Mouse (Mus musculus) ES-E14 (cell line): ENCODE results near the gene Rbm7. TPM values are rescaled to one million over a fixed set of nuclear protein-coding genes. Genes with fewer than 3 reads are reported as not detected.

Experiments
- DNase-seq: peaks from one replicate; pipeline ENCODE4 v3.0.0-alpha.2; 2013; ENCODE audit warnings: low read depth, low spot score
- H3K27ac ChIP-seq: 2 replicates; pipeline ENCODE4 v1.5.1; 2012; ENCODE audit warnings: low read depth, mild to moderate bottlenecking, low read length, moderate library complexity, mixed read lengths; ENCODE audit not compliant: poor library complexity, insufficient read depth, severe bottlenecking
- H3K36me3 ChIP-seq: 2 replicates; pipeline ENCODE4 v1.6.1; 2012; ENCODE audit warnings: mild to moderate bottlenecking, low read length, moderate library complexity, mixed read lengths; ENCODE audit not compliant: control insufficient read depth, poor library complexity, insufficient read depth, severe bottlenecking
- H3K4me1 ChIP-seq, 2 experiments: fragments of 150-350 bp in 1 of 2; sonication (generic) in 1 of 2; 2 replicates each; pipeline ENCODE4 v1.6.1; 2012; ENCODE audit warnings: low read length in 2 of 2, mild to moderate bottlenecking in 1 of 2, mixed read lengths in 1 of 2; ENCODE audit not compliant: control insufficient read depth in 2 of 2, insufficient read depth in 2 of 2, poor library complexity in 1 of 2
- H3K4me3 ChIP-seq, 2 experiments: fragments of 150-350 bp in 1 of 2; sonication (generic) in 1 of 2; 2 replicates each; pipeline ENCODE4 v1.5.1; 2012; ENCODE audit warnings: low read length in 2 of 2, low read depth in 1 of 2, mild to moderate bottlenecking in 1 of 2, mixed read lengths in 1 of 2; ENCODE audit not compliant: insufficient read depth in 1 of 2, poor library complexity in 1 of 2, severe bottlenecking in 1 of 2
- H3K9ac ChIP-seq: 2 replicates; pipeline ENCODE4 v1.6.1; 2012; ENCODE audit warnings: low read depth, mild to moderate bottlenecking, low read length, mixed read lengths; ENCODE audit not compliant: poor library complexity, insufficient read depth, severe bottlenecking
- H3K9me3 ChIP-seq: fragments of 150-350 bp; sonication (generic); 2 replicates; pipeline ENCODE4 v1.6.1; 2012; ENCODE audit warnings: low read depth, mild to moderate bottlenecking, low read length; ENCODE audit not compliant: control insufficient read depth, insufficient read depth
- CHD2 ChIP-seq: IDR thresholded peaks from 2 replicates; pipeline ENCODE4 v1.6.1; 2014; ENCODE audit warnings: mild to moderate bottlenecking, low read depth, low read length, inconsistent platforms
- HCFC1 ChIP-seq: IDR thresholded peaks from 2 replicates; pipeline ENCODE4 v1.6.1; 2012; ENCODE audit warnings: low read length, inconsistent platforms, borderline replicate concordance; ENCODE audit not compliant: insufficient read depth
- MAFK ChIP-seq: IDR thresholded peaks from 2 replicates; pipeline ENCODE4 v1.6.1; 2014; ENCODE audit warnings: mild to moderate bottlenecking, low read depth, low read length, inconsistent platforms; ENCODE audit not compliant: insufficient read depth
- ZC3H11A ChIP-seq: IDR thresholded peaks from 2 replicates; pipeline ENCODE4 v1.6.1; 2012; ENCODE audit warnings: low read depth, mild to moderate bottlenecking, inconsistent platforms, low read length, borderline replicate concordance
- ZNF384 ChIP-seq: IDR thresholded peaks from 2 replicates; pipeline ENCODE4 v1.6.1; 2012; ENCODE audit warnings: low read depth, low read length, inconsistent platforms
- in situ Hi-C, 2 experiments: fragments of 600-800 bp; cut with MboI; formaldehyde crosslinking; loops; one replicate each; pipeline ENCODE4 v1.15.1; 2025; ENCODE audit warnings: low sequenced_read_pairs in 2 of 2, inconsistent platforms in 1 of 2; ENCODE audit not compliant: unreplicated experiment in 2 of 2
- total RNA-seq: library from RNA; depleted of rRNA; stranded (reverse); fragments of 300-350 nt; gene quantifications from 2 replicates; pipeline ENCODE4 v1.2.3, GENCODE M21; 2012

The Rbm7 gene
- total RNA-seq, 1 experiment: 40.0 TPM

DNA sequence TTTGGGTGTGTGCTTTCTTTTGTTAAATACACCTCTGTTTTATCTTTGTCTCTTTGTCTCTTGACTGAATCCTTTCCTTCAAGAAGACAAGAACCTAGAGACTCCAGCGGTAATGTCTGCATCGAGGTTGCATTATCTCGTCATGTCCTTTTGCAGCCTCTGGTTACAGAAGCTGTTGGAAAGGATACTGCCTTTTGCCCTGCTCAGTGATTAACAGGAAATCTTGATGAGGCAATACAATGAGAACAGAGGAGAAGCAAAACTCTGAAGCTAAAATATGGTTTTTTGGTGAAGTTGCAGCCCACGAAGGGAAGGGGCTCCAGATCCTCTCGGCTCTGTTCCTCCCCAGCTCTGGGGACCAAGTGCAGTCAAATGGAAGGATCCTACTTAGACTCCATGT is 15.0 kb upstream of the Rbm7 start:
- H3K4me1 ChIP-seq: no peaks in the 10 kb centered on the region
- no peak for DNase-seq
- H3K9ac ChIP-seq: no peak overlapping the region
- H3K36me3 ChIP-seq: no peaks in the 10 kb centered on the region
- H3K27ac ChIP-seq: no peak overlapping the region
- H3K9me3 ChIP-seq: no peaks in the 10 kb centered on the region
- TF ChIP-seq ZC3H11A (no peak), HCFC1 (no peak), CHD2 (no peak), ZNF384 (no peak), MAFK (no peak)
- in situ Hi-C loops: no loop called here
- no peak overlapping the region for H3K4me3 ChIP-seq

DNA sequence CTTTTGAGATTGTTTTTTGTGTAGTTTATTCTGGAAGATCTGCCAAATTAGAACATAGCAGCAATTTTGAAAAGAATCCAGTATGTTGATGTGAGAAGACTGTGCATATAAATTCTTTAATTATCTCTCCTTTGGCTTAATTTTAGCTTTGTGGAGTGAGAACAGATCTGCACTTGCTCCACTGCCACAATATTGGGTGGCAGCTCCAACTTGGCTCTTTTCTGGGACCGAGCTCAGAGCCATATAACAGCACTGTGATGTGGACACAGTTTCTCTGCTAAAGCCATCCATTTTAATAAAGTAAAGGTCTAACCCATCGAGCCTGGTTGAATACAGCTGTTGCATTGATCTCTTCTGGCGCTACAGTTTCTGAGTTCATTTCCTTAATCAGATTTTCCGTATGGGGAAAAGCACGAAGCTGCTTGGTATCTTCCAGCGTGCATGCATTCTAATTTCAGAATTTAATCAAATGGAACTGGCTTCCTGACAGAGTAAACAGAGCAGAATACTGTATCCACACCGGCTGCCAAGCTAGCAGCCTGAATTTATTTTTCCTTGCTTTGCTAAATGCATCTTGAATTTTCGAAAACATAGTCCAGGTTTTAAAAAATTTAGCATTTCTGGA is 9.8 kb upstream of the Rbm7 start:
- H3K4me1 ChIP-seq: no peaks in the 10 kb centered on the region
- TF ChIP-seq MAFK: no peak
- TF ChIP-seq ZC3H11A: no peak
- TF ChIP-seq ZNF384: no peak
- TF ChIP-seq HCFC1: no peak
- TF ChIP-seq CHD2: no peak
- in situ Hi-C loops: no loop called here
- no peak overlapping the region for H3K4me3 ChIP-seq
- no peaks in the 10 kb centered on the region for H3K36me3 ChIP-seq
- no peak overlapping the region for H3K27ac ChIP-seq
- H3K9me3 ChIP-seq: no peaks in the 10 kb centered on the region
- no peak overlapping the region for H3K9ac ChIP-seq
- DNase-seq: no peak

DNA sequence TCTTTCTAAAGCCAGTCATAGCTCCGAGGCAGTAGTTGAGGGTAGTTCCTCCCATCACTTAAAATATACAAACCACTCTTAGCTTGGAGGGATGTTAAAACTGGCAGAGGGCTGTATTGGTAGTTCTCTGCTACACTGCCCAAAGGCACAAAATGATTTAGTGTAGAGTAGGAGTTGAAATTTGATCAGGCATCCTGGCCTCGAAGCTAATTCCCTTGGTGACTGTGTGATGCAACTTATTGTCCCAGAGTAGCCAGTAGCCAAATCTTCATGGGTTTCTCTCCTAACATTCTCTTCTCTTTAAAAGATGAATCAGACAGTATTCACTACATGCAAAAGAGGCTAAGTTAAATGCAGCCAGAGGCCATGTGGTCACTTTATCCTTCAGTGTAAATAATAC is 7.9 kb upstream of the Rbm7 start:
- Histone ChIP-seq H3K9me3 (no peaks in the 10 kb centered on the region), H3K4me1 (no peaks in the 10 kb centered on the region), H3K4me3 (no peak overlapping the region), H3K36me3 (no peaks in the 10 kb centered on the region), H3K9ac (no peak overlapping the region), H3K27ac (no peak overlapping the region)
- in situ Hi-C loops: no loop called here
- no peak for DNase-seq
- TF ChIP-seq HCFC1: no peak

DNA sequence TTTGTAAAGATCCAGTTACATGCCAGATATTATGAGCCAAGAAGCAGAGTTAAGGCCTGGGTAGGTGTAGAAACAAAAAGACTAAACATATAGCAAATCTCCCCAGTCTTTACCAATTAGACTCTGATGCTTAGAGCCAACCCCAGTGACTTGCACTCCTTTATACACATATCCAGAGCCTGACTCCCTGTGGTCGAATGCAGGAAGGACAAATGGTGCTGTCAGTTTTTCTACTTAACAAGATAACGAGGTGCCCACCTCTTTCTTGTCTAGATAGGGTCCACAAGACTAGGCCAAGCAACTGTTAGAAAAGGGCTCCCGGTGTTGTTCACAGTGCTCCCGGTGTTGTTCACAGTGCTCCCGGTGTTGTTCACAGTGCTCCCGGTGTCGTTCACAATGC is 6.1 kb upstream of the Rbm7 start:
- in situ Hi-C loops: no loop called here
- no peak overlapping the region for H3K27ac ChIP-seq
- no peak for DNase-seq
- no peaks in the 10 kb centered on the region for H3K36me3 ChIP-seq
- TF ChIP-seq MAFK: no peak
- TF ChIP-seq CHD2: no peak
- no peak for TF ChIP-seq HCFC1
- TF ChIP-seq ZC3H11A: no peak
- no peak for TF ChIP-seq ZNF384
- no peaks in the 10 kb centered on the region for H3K9me3 ChIP-seq
- H3K9ac ChIP-seq: no peak overlapping the region
- no peaks in the 10 kb centered on the region for H3K4me1 ChIP-seq
- H3K4me3 ChIP-seq: no peak overlapping the region

DNA sequence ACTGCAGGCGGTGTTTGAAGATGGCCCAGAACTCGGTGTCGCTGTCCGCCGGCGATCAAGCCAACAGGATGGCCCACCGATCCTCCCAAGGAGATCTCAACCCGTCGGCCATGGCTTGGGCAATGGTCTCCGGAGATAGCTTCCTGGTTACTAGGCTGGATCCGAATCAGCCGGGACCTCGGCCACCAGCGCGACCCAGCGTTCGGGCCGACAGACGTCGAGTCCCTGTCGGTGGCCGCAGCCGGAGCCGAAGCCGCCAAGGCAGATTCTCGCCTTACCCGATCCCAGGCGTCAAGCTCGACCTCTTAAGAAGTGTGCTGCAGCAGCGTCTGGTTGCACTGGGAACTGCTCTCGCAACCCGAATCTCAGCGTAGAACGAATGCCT is 441 bp upstream of the Rbm7 start:
- peaks cover 10% of the 10 kb centered on the region for H3K36me3 ChIP-seq
- H3K9me3 ChIP-seq: no peaks in the 10 kb centered on the region
- in situ Hi-C loops: no loop called here
- H3K27ac ChIP-seq: peak overlapping the region; percentile 77
- no peak for DNase-seq
- H3K9ac ChIP-seq: peak overlapping the region; percentile 96
- H3K4me1 ChIP-seq: 0 out of 4 replicates have a peak, but pooled peaks cover 0 to 2% of the 10 kb centered on the region in 2 experiments
- no peak for TF ChIP-seq MAFK
- H3K4me3 ChIP-seq: peak overlapping the region; percentile 91 to 95
